Mouse (Mus musculus) left cerebral cortex, postnatal 14 days (tissue): ENCODE results near the gene Dab1. TPM values are rescaled to one million over a fixed set of nuclear protein-coding genes. Genes with fewer than 3 reads are reported as not detected.

Experiments used
- DNase-seq, 2 experiments: peaks; one replicate each; pipeline ENCODE4 v3.0.0; 2021 to 2022; ENCODE audit warnings: low spot score in 2 of 2, mixed read lengths in 1 of 2
- intact Hi-C: fragments of 180-260 bp; cut with DNase I; formaldehyde crosslinking; loops from one replicate; pipeline ENCODE4 v1.15.1; 2025
- total RNA-seq, 2 experiments: library from RNA; stranded (reverse); gene quantifications; 2 replicates each; pipeline ENCODE4 v1.2.3; 2021

Dab1 gene
- total RNA-seq, 2 experiments from 2014 or later, result 92.3 to 101 TPM

- DNase-seq, result no peak
- intact Hi-C loops, result no loop called here
Observed at GRCm38 (mm10) chr4:103926682-103927081, 307.5 kb downstream of the Dab1 start.

GRCm38 (mm10) chr4:103929631-103930030 lies 310.5 kb downstream of the Dab1 start:
- DNase-seq, result no peak
- intact Hi-C loops, result no loop called here

DNA sequence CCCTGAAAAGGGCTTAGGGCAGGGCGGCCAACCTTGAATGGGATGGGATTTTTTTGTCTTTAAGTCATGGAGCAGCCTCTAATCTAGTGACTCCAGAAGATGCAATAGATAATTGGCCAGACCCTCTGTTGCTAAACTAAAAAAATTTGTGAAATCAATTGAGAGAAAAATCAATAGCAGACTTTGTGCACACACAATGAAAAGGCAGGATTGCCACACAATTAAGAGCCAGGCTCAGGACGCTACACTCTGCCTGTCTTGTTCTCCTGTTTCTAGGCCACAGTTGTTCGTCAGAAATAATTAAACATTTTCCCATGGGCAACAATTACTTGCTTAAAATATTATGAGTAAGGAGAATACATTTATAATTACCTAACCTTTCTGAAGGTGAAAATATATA lies 315.2 kb downstream of the Dab1 start:
- intact Hi-C loops, result no loop called here
- DNase-seq, result no peak

GRCm38 (mm10) chr4:103948255-103948654 lies 329.1 kb downstream of the Dab1 start:
- intact Hi-C loops, result no loop called here
- DNase-seq, result no peak

GRCm38 (mm10) chr4:103953652-103954220 lies 334.6 kb downstream of the Dab1 start:
- no peak for DNase-seq
- intact Hi-C loops, result no loop called here

DNA sequence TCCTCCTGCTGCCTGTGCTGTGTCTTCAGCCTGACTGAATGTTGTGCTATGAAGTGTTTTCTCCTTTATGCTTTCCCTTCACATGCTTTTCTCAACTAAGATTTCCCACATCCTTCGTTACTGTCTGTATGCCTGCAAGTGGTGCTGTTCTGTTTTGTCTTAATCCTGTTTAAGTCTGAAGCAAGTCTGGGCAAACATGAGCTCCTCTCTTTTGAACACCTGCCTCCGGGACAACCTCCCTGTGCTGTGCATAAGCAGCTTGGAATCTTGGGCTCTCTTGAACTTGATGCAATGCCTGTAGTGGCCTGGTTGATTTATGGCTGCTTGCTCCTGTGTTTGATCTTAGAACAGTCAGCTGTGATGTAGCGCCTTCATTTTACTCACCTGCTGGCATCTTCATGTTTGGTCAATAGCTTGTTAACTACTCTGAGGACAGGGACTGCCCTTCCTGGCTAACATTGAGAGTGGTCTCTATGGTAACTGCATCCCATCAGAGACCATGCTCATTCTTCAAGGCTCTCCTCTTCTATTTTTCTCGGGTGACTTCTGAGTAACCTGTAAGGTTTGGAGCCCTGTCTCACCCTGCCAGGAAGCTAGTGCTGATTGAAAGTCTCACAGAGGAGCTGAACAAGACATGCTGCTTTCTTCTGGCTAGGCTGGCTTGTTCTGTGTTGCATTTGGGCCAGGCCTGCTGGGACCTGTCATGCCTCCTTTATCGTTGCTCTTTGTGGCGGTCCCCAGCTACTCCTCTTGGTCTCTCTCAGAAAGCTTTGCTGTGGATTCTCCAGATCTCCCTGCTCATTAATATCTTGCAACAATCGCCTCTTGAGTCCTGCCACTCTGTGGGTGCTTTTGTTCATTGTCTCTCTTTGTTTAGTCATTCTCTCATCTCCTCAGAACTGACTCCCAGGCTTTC lies 342.2 kb downstream of the Dab1 start:
- intact Hi-C loops, result no loop called here
- DNase-seq, result no peak

DNA sequence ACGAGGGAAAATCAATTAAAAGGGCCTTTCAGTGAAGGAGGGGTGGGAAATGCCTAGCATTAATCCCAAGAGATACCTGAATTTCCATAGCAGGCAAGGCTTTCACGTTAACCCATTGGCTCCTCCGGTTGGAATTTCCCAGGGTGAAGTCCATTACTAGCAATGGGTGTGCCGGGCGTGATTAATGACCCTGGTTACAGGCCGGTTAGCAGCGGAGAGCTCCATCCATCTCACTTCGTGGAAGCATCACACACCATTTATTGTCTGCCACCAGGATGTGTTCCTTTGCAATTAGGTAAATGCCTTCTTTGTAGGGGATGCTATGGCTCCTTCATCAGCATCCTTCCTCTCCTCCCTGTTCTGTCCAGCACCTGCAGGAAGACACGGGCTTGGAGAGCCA lies 350.7 kb downstream of the Dab1 start:
- DNase-seq, result no peak
- intact Hi-C loops, result no loop called here

- DNase-seq, result no peak
- intact Hi-C loops, result no loop called here
Observed at GRCm38 (mm10) chr4:103974536-103974935, 355.4 kb downstream of the Dab1 start.

DNA sequence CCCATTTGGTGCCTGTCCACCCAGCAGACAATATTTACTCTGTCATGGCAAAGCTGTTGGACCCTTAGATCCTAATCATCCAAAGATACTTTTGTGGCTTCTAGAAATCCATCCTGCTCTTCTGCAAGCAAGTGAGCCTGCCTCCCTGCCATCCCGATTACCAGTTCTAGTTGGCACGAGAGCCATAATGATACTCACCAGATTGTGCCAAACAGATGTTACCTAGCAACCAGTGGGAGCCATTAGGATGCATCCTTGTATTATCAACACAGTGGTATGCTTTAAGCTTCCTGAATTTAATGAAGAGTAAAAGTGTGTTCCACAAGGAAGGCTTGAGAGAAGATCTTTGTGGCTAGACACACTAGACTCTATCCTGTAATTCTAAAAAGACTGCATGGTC lies 355.8 kb downstream of the Dab1 start:
- intact Hi-C loops, result no loop called here
- DNase-seq, result no peak

DNA sequence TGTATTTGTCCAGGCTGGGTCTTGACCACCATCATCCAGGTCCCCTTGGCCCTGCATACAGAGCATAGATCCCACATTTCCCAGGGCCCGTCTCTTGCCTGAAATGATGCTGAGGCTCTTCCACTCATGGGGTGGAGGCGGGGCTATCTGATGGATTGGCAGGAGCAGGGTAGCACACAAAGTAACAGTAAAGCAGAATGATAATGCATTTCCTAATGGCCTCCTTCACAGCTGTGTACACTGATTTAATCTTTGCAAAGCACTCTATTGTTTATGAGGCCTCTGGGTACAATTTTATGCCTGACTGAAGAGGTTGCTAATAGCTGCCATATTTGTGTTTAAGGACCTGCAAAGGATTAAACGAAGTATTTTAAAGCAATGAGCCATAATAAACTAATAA lies 374.7 kb downstream of the Dab1 start:
- intact Hi-C loops, result no loop called here
- no peak for DNase-seq

GRCm38 (mm10) chr4:103994406-103994805 lies 375.2 kb downstream of the Dab1 start:
- no peak for DNase-seq
- intact Hi-C loops, result no loop called here

DNA sequence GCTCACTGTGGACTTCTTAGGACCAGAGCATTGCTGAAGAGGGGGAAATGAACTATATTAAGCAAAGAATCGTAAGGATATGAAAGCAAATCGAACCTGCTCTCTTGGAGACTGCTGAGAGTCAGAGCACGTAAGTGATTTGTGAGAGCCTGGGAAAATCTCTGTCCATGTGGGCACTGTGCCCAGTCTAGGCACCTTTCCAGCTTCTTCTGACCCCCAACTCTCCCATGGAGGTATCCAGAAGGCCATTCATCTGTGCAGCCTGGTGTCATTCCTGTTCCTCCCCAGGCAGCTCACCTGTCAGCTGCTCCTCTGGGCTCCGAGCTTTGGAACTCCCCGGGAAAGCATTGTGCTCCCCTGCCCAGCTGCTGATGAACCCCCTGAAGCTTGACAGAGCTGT lies 389.2 kb downstream of the Dab1 start:
- intact Hi-C loops, result no loop called here
- no peak for DNase-seq

DNA sequence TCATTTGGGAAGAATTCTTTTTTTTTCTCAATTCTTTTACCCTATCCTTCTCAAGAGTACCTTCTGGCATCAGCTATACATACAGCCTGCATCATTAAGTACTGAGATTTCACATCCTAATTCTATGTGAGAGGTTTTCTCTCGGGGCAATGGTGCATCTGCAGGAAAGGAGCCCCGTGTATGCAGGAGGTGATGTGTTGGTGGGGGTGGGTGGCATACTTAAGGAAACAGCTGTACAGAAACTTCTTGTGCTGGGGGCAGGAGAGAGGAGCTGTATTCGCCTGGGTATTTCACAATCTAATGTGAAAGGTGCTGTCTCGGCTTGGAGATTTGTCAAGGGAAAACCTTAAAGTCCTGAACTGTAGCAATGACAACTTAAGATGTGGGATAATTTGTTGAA lies 392.5 kb downstream of the Dab1 start:
- intact Hi-C loops, result no loop called here
- DNase-seq, result no peak

DNA sequence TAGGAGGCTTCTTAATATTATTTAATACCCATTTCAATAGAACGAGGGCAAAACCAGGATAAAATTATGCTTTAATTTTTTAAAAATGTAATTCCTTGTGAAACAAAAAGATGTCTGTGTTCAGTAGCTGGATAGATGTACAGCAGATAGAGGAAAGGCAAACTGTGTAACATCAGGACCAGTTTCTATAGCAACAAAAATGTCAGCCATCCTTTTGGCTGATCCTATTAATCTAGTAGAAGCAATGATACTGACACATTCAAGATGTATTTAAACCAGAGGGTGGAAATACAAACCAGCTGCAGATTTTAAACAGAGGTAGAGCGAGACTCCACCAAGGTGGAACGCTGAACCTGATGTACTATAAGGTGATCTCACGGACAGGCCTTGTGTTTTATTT lies 393.0 kb downstream of the Dab1 start:
- peak in 1 of 2 experiments; percentile 22 for DNase-seq
- intact Hi-C loops, result no loop called here

DNA sequence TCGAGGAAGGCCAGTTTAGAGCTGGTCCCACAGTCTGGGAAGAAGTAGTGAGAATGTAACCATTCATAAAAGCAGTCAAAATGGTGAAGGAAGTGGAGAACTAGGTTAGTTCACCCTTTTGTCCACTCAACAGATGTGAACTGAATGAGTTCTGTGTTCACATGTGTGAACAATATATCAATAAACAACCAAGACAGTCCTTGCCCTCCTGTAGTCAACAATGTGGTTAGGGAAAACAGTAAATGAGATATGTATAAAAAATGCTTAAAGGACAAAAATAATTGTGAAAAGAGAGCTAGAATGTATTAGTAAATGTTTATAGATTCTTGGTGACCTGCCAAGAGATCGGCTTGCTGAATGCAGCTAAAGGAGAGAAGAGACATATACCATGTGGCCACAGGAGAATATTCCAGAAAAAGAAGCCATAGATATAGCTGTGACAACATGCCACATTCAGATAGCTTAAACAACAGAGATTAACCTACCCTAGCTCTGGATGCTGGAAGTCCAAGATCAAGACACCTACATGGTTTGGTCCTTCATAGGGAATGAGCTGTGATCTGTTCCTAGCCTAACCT lies 406.0 kb downstream of the Dab1 start:
- intact Hi-C loops, result no loop called here
- DNase-seq, result no peak

GRCm38 (mm10) chr4:104026834-104027233 lies 407.7 kb downstream of the Dab1 start:
- no peak for DNase-seq
- intact Hi-C loops, result no loop called here

GRCm38 (mm10) chr4:104027239-104027638 lies 408.1 kb downstream of the Dab1 start:
- DNase-seq, result no peak
- intact Hi-C loops, result no loop called here

GRCm38 (mm10) chr4:104036091-104036490 lies 416.9 kb downstream of the Dab1 start:
- DNase-seq, result no peak
- intact Hi-C loops, result no loop called here

DNA sequence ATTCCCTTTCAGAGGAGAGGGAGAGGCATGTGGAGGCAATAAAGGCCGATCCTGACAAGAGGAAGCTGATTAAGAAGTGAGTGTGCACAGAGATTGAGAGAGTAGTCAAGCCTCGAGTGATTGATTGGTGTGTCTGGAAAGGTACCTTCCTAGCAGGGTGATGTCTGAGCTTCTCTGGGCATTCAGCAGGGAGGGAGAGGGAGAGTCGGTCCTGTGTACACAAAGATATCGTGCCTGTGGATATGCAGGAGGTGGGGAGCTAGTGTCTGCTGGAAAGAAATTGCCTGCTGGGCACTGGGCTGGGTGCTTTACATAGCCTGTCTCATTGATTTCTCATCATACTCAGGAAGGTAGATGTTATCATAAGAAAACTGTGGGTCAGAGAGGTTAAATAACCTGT lies 420.4 kb downstream of the Dab1 start:
- intact Hi-C loops, result no loop called here
- no peak for DNase-seq

GRCm38 (mm10) chr4:104043441-104043840 lies 424.3 kb downstream of the Dab1 start:
- intact Hi-C loops, result no loop called here
- DNase-seq, result peak; percentile 20 to 44

DNA sequence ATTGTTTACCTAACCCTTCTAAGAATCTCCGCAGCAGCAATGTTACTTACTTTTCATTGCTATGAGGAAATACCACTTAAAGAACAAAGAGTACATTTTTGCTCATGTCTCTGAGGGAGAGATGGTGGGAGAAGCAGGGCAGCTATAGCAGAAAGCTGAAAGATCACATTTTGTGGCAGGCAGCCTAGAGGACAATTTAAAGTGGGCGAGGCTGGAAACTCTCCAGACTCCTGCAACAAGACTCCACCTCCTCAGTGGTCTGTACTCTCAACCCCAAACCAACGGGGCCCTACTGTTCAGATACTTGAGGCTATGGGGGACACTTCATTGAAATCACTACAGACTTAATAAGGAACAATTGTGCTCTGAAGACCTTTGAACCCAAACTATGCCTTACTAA lies 425.5 kb downstream of the Dab1 start:
- no peak for DNase-seq
- intact Hi-C loops, result no loop called here
